Mouse (Mus musculus) liver, postnatal 0 days (tissue): ENCODE results near the gene Myo6. TPM values are rescaled to one million over a fixed set of nuclear protein-coding genes. Genes with fewer than 3 reads are reported as not detected.

Experiments used
- ATAC-seq: fragments of 200-750 bp; cut with Nextera tagmentation; 2 replicates; pipeline ENCODE4 v1.8.0; 2017; ENCODE audit warnings: mild to moderate bottlenecking, moderate library complexity
- DNase-seq: peaks from one replicate; pipeline ENCODE4 v3.0.0-alpha.2; 2016
- H3K27ac ChIP-seq: fragments of 300-500 bp; sonication (generic); 2 replicates; pipeline ENCODE4 v1.5.1; 2014; ENCODE audit warnings: antibody characterized with exemption, moderate library complexity, mild to moderate bottlenecking, low read depth
- H3K27me3 ChIP-seq: fragments of 300-500 bp; sonication (generic); 2 replicates; pipeline ENCODE4 v1.6.1; 2014; ENCODE audit warnings: low read length, control low read depth, mixed read lengths; ENCODE audit not compliant: insufficient read depth
- H3K36me3 ChIP-seq: fragments of 300-500 bp; sonication (generic); replicated peaks from 2 replicates; pipeline ENCODE4 v1.6.1; 2014; ENCODE audit warnings: mild to moderate bottlenecking, control low read depth, low read length, moderate library complexity, mixed read lengths; ENCODE audit not compliant: insufficient read depth
- H3K4me1 ChIP-seq: fragments of 300-500 bp; sonication (generic); 2 replicates; pipeline ENCODE4 v1.6.1; 2014; ENCODE audit warnings: antibody characterized with exemption, mild to moderate bottlenecking, control low read depth; ENCODE audit not compliant: insufficient read depth
- H3K4me2 ChIP-seq: fragments of 300-500 bp; sonication (generic); 2 replicates; pipeline ENCODE4 v1.6.1; 2014; ENCODE audit warnings: low read depth, mild to moderate bottlenecking, low read length, moderate library complexity, mixed read lengths
- H3K4me3 ChIP-seq: fragments of 300-500 bp; sonication (generic); 2 replicates; pipeline ENCODE4 v1.5.1; 2014; ENCODE audit warnings: low read depth, low read length
- H3K9ac ChIP-seq: fragments of 300-500 bp; sonication (generic); replicated peaks from 2 replicates; pipeline ENCODE4 v1.6.1; 2014; ENCODE audit warnings: mild to moderate bottlenecking, moderate library complexity
- H3K9me3 ChIP-seq: fragments of 300-500 bp; sonication (generic); 2 replicates; pipeline ENCODE4 v1.6.1; 2016; ENCODE audit warnings: mild to moderate bottlenecking, control low read depth, low read length, mixed read lengths
- CTCF ChIP-seq: sonication (generic); IDR thresholded peaks from 2 replicates; pipeline ENCODE4 v1.5.1; 2016; ENCODE audit warnings: antibody characterized with exemption, low read depth
- EP300 ChIP-seq: IDR thresholded peaks from 2 replicates; pipeline ENCODE4 v1.6.1; 2016; ENCODE audit warnings: antibody characterized with exemption, low read depth, mild to moderate bottlenecking
- WGBS: fragments of 180-500 bp; shearing (Covaris S2); extraction: QIAGEN DNeasy Blood & Tissue Kit; methylation state at CpG from one replicate; pipeline ENCODE4 v1.1.7; 2014; ENCODE audit not compliant: insufficient replicate concordance; 5-methylcytosine and 5-hydroxymethylcytosine counted together
- polyA plus RNA-seq: library from polyadenylated mRNA; unstranded; fragments of >200 nt; fragmentation: Nextera tagmentation; extraction: Ambion mirVana; gene quantifications from 2 replicates; pipeline ENCODE4 v1.2.1, GENCODE M21; 2015

Myo6 gene
- polyA plus RNA-seq, 1 experiment from 2014 or later: 4.4 TPM

- H3K9ac ChIP-seq: no peak overlapping the region
- H3K36me3 ChIP-seq: no peaks in the 10 kb centered on the region
- H3K4me2 ChIP-seq: no peak overlapping the region
- H3K4me3 ChIP-seq: no peak overlapping the region
- no peaks in the 10 kb centered on the region for H3K9me3 ChIP-seq
- no peak overlapping the region for H3K27ac ChIP-seq
- DNase-seq: no peak
- peaks cover 4% of the 10 kb centered on the region; the same call in 1 of the 2 replicates for H3K4me1 ChIP-seq
- no peaks in the 10 kb centered on the region for H3K27me3 ChIP-seq
- TF ChIP-seq EP300: no peak
- TF ChIP-seq CTCF: no peak
- no peak for ATAC-seq
- WGBS: 79% methylated on average over 5 of the region's 5 CpGs
These were observed 5.9 kb upstream of the Myo6 start for GRCm38 (mm10) chr9:80158937-80159336.

- TF ChIP-seq CTCF (no peak), EP300 (no peak)
- Histone ChIP-seq H3K4me1 (peaks cover 7% of the 10 kb centered on the region), H3K9ac (no peak overlapping the region), H3K27ac (no peak overlapping the region), H3K4me3 (no peak overlapping the region), H3K9me3 (no peaks in the 10 kb centered on the region), H3K36me3 (no peaks in the 10 kb centered on the region), H3K27me3 (no peaks in the 10 kb centered on the region), H3K4me2 (no peak overlapping the region)
- 80% methylated on average over 4 of the region's 4 CpGs for WGBS
- ATAC-seq: no peak
- DNase-seq: no peak
These were observed 3.4 kb upstream of the Myo6 start for GRCm38 (mm10) chr9:80161451-80161850.

- no peak overlapping the region for H3K9ac ChIP-seq
- no peak for DNase-seq
- H3K4me2 ChIP-seq: no peak overlapping the region
- no peaks in the 10 kb centered on the region for H3K27me3 ChIP-seq
- WGBS: 41% methylated on average over 4 of the region's 4 CpGs
- TF ChIP-seq EP300: no peak
- no peak for TF ChIP-seq CTCF
- no peak overlapping the region for H3K27ac ChIP-seq
- no peaks in the 10 kb centered on the region for H3K36me3 ChIP-seq
- ATAC-seq: no peak
- no peaks in the 10 kb centered on the region for H3K9me3 ChIP-seq
- peaks cover 4% of the 10 kb centered on the region for H3K4me1 ChIP-seq
- H3K4me3 ChIP-seq: no peak overlapping the region
These were observed 1.6 kb upstream of the Myo6 start for GRCm38 (mm10) chr9:80163126-80163723.

- H3K36me3 ChIP-seq: no peaks in the 10 kb centered on the region
- no peaks in the 10 kb centered on the region for H3K9me3 ChIP-seq
- peaks cover 3% of the 10 kb centered on the region for H3K4me1 ChIP-seq
- no peaks in the 10 kb centered on the region for H3K27me3 ChIP-seq
- 5% methylated on average over 13 of the region's 13 CpGs for WGBS
- TF ChIP-seq EP300 (no peak), CTCF (no peak)
- ATAC-seq (peak; percentile 0; the same call in 1 of the 2 replicates), DNase-seq (no peak)
- no peak overlapping the region for H3K9ac ChIP-seq
- peak overlapping the region; percentile 84 for H3K4me2 ChIP-seq
- H3K4me3 ChIP-seq: peak overlapping the region; percentile 74
- no peak overlapping the region for H3K27ac ChIP-seq
These were observed 640 bp upstream of the Myo6 start for GRCm38 (mm10) chr9:80164191-80164590.

- H3K9ac ChIP-seq: 0 out of 2 replicates have a peak overlapping the region, but pooled peaks have one; percentile 27
- TF ChIP-seq EP300 (no peak), CTCF (no peak)
- peaks cover 3% of the 10 kb centered on the region for H3K4me1 ChIP-seq
- H3K27me3 ChIP-seq: no peaks in the 10 kb centered on the region
- WGBS: 28% methylated on average over 9 of the region's 9 CpGs
- peak overlapping the region; percentile 74 for H3K4me3 ChIP-seq
- H3K36me3 ChIP-seq: no peaks in the 10 kb centered on the region
- DNase-seq: no peak
- ATAC-seq: no peak
- peak overlapping the region; percentile 84 for H3K4me2 ChIP-seq
- H3K27ac ChIP-seq: peak overlapping the region; percentile 92
- no peaks in the 10 kb centered on the region for H3K9me3 ChIP-seq
These were observed 859 bp downstream of the Myo6 start for GRCm38 (mm10) chr9:80165690-80166089.

GRCm38 (mm10) chr9:80166425-80166824 lies 1.6 kb downstream of the Myo6 start:
- TF ChIP-seq EP300 (no peak), CTCF (no peak)
- ATAC-seq (no peak), DNase-seq (no peak)
- no peaks in the 10 kb centered on the region for H3K36me3 ChIP-seq
- no peaks in the 10 kb centered on the region for H3K27me3 ChIP-seq
- peaks cover 3% of the 10 kb centered on the region for H3K4me1 ChIP-seq
- no peak overlapping the region for H3K27ac ChIP-seq
- 57% methylated on average over 6 of the region's 6 CpGs for WGBS
- peak overlapping the region; percentile 84; the same call in 1 of the 2 replicates for H3K4me2 ChIP-seq
- H3K9ac ChIP-seq: no peak overlapping the region
- H3K9me3 ChIP-seq: no peaks in the 10 kb centered on the region
- 0 out of 2 replicates have a peak overlapping the region, but pooled peaks have one; percentile 74 for H3K4me3 ChIP-seq

GRCm38 (mm10) chr9:80167089-80167488 lies 2.3 kb downstream of the Myo6 start:
- H3K4me2 ChIP-seq: peak overlapping the region; percentile 16; the same call in 1 of the 2 replicates
- no peaks in the 10 kb centered on the region for H3K9me3 ChIP-seq
- no peak overlapping the region for H3K4me3 ChIP-seq
- no peak overlapping the region for H3K27ac ChIP-seq
- no peaks in the 10 kb centered on the region for H3K27me3 ChIP-seq
- no peaks in the 10 kb centered on the region for H3K36me3 ChIP-seq
- DNase-seq (no peak), ATAC-seq (no peak)
- no peak overlapping the region for H3K9ac ChIP-seq
- peaks cover 3% of the 10 kb centered on the region for H3K4me1 ChIP-seq
- WGBS: 53% methylated on average over 4 of the region's 4 CpGs
- TF ChIP-seq CTCF (no peak), EP300 (no peak)
